Mouse (Mus musculus) thymus, postnatal 0 days (tissue): ENCODE measurements around the gene Lamc1. TPM values are rescaled to one million over a fixed set of nuclear protein-coding genes. Genes with fewer than 3 reads are reported as not detected.
"Not testable (repeated sequence)": the region's sequence is repeated elsewhere in the genome, so short reads cannot be mapped to it uniquely, and the experiment has no call there.

Source experiments
- DNase-seq: peaks from one replicate; pipeline ENCODE4 v3.0.0-alpha.2; 2015; ENCODE audit warnings: low spot score
- polyA plus RNA-seq: library from polyadenylated mRNA; unstranded; fragments of >200 nt; fragmentation: Nextera tagmentation; extraction: Ambion mirVana; gene quantifications from 2 replicates; pipeline ENCODE4 v1.2.1, GENCODE M21; 2015

The Lamc1 gene
- polyA plus RNA-seq, 1 experiment from 2014 or later, result 14.4 TPM

- peak; percentile 66 for DNase-seq
Observed at GRCm38 (mm10) chr1:153331796-153332443, 666 bp downstream of the Lamc1 start.

- DNase-seq, result no peak
Observed at GRCm38 (mm10) chr1:153331206-153331605, 1.4 kb downstream of the Lamc1 start.

GRCm38 (mm10) chr1:153329306-153329705 is 3.3 kb downstream of the Lamc1 start:
- DNase-seq, result no peak

GRCm38 (mm10) chr1:153327063-153327462 is 5.5 kb downstream of the Lamc1 start:
- DNase-seq, result no peak

GRCm38 (mm10) chr1:153326226-153326625 is 6.4 kb downstream of the Lamc1 start:
- no peak for DNase-seq

- no peak for DNase-seq
Observed at GRCm38 (mm10) chr1:153321404-153321803, 11.2 kb downstream of the Lamc1 start.

- no peak for DNase-seq
Observed at GRCm38 (mm10) chr1:153320554-153321147, 11.9 kb downstream of the Lamc1 start.

GRCm38 (mm10) chr1:153320121-153320520 is 12.5 kb downstream of the Lamc1 start:
- peak; percentile 88 for DNase-seq

- no peak for DNase-seq
Observed at GRCm38 (mm10) chr1:153318741-153319140, 13.8 kb downstream of the Lamc1 start.

GRCm38 (mm10) chr1:153318287-153318686 is 14.3 kb downstream of the Lamc1 start:
- DNase-seq, result no peak

- DNase-seq, result no peak
Observed at GRCm38 (mm10) chr1:153317486-153318260, 14.9 kb downstream of the Lamc1 start.

- no peak for DNase-seq
Observed at GRCm38 (mm10) chr1:153316956-153317355, 15.6 kb downstream of the Lamc1 start.

GRCm38 (mm10) chr1:153316286-153316685 is 16.3 kb downstream of the Lamc1 start:
- DNase-seq, result no peak

GRCm38 (mm10) chr1:153315121-153315520 is 17.5 kb downstream of the Lamc1 start:
- DNase-seq, result peak; percentile 50

GRCm38 (mm10) chr1:153312992-153313391 is 19.6 kb downstream of the Lamc1 start:
- no peak for DNase-seq

GRCm38 (mm10) chr1:153310190-153310589 is 22.4 kb downstream of the Lamc1 start:
- DNase-seq, result no peak

GRCm38 (mm10) chr1:153309310-153309709 is 23.3 kb downstream of the Lamc1 start:
- DNase-seq, result no peak

- DNase-seq, result peak; percentile 57
Observed at GRCm38 (mm10) chr1:153308915-153309296, 23.7 kb downstream of the Lamc1 start.

- peak; percentile 76 for DNase-seq
Observed at GRCm38 (mm10) chr1:153308179-153308914, 24.2 kb downstream of the Lamc1 start.

GRCm38 (mm10) chr1:153307509-153308178 is 24.9 kb downstream of the Lamc1 start:
- DNase-seq, result no peak

GRCm38 (mm10) chr1:153305728-153306127 is 26.9 kb downstream of the Lamc1 start:
- not testable (repeated sequence) for DNase-seq
